Mouse (Mus musculus) neural tube, embryonic 11.5 days (tissue): Measurements from ENCODE around the gene Rxylt1. TPM values are rescaled to one million over a fixed set of nuclear protein-coding genes. Genes with fewer than 3 reads are reported as not detected.
A peak's percentile ranks its signal among the peaks of the same experiment; 100 is the strongest.

ENCODE experiments used
- ATAC-seq: fragments of 200-750 bp; cut with Nextera tagmentation; 2 replicates; pipeline ENCODE4 v1.8.0; 2017; ENCODE audit warnings: moderate number of reproducible peaks, mild to moderate bottlenecking, moderate TSS enrichment, moderate library complexity; ENCODE audit not compliant: insufficient read depth, low FRiP score, low TSS enrichment
- DNase-seq: peaks from one replicate; pipeline ENCODE4 v3.0.0-alpha.2; 2015; ENCODE audit warnings: low spot score
- H3K27ac ChIP-seq: fragments of 300-500 bp; sonication (generic); 2 replicates; pipeline ENCODE4 v1.5.1; 2014; ENCODE audit warnings: low read depth, mild to moderate bottlenecking, low read length
- H3K27me3 ChIP-seq: fragments of 300-500 bp; sonication (generic); 2 replicates; pipeline ENCODE4 v1.6.1; 2014; ENCODE audit warnings: mild to moderate bottlenecking, low read length, mixed read lengths; ENCODE audit not compliant: control insufficient read depth, insufficient read depth
- H3K36me3 ChIP-seq: fragments of 300-500 bp; sonication (generic); 2 replicates; pipeline ENCODE4 v1.6.1; 2014; ENCODE audit warnings: mild to moderate bottlenecking, low read length, moderate library complexity, mixed read lengths; ENCODE audit not compliant: control insufficient read depth, insufficient read depth
- H3K4me1 ChIP-seq: fragments of 300-500 bp; sonication (generic); 2 replicates; pipeline ENCODE4 v1.6.1; 2014; ENCODE audit warnings: low read length, mixed read lengths; ENCODE audit not compliant: control insufficient read depth, insufficient read depth
- H3K4me2 ChIP-seq: fragments of 300-500 bp; sonication (generic); 2 replicates; pipeline ENCODE4 v1.6.1; 2014; ENCODE audit warnings: low read depth, mild to moderate bottlenecking, moderate library complexity
- H3K4me3 ChIP-seq: fragments of 300-500 bp; sonication (generic); 2 replicates; pipeline ENCODE4 v1.5.1; 2014; ENCODE audit warnings: low read depth, low read length
- H3K9ac ChIP-seq: fragments of 300-500 bp; sonication (generic); 2 replicates; pipeline ENCODE4 v1.6.1; 2014; ENCODE audit warnings: mild to moderate bottlenecking, low read length
- H3K9me3 ChIP-seq: fragments of 300-500 bp; sonication (generic); 2 replicates; pipeline ENCODE4 v1.6.1; 2016; ENCODE audit warnings: low read length; ENCODE audit not compliant: control insufficient read depth
- WGBS: fragments of 180-500 bp; shearing (Covaris S2); extraction: QIAGEN DNeasy Blood & Tissue Kit; methylation state at CpG from one replicate; pipeline ENCODE4 v1.1.7; 2014; 5-methylcytosine and 5-hydroxymethylcytosine counted together
- polyA plus RNA-seq: library from polyadenylated mRNA; unstranded; fragments of >200 nt; fragmentation: Nextera tagmentation; extraction: Ambion mirVana; gene quantifications from 2 replicates; pipeline ENCODE4 v1.2.1, GENCODE M21; 2014

Gene Rxylt1
- polyA plus RNA-seq, 1 experiment from 2014 or later: 45.1 TPM

- Histone ChIP-seq H3K9ac (no peak overlapping the region), H3K4me2 (no peak overlapping the region), H3K36me3 (no peaks in the 10 kb centered on the region), H3K4me3 (no peak overlapping the region), H3K9me3 (no peaks in the 10 kb centered on the region), H3K27me3 (no peaks in the 10 kb centered on the region), H3K4me1 (no peaks in the 10 kb centered on the region), H3K27ac (no peak overlapping the region)
- no peak for DNase-seq
- WGBS: 89% methylated on average over 5 of the region's 5 CpGs
- no peak for ATAC-seq
These were observed 5.5 kb upstream of the Rxylt1 start for GRCm38 (mm10) chr10:122102675-122103074.

- DNase-seq (no peak), ATAC-seq (peak; percentile 82)
- WGBS: 1% methylated on average over 37 of the region's 48 CpGs
These were observed 650 bp downstream of the Rxylt1 start for GRCm38 (mm10) chr10:122096462-122096979.

GRCm38 (mm10) chr10:122090472-122090871 is 6.7 kb downstream of the Rxylt1 start:
- Histone ChIP-seq H3K27me3 (no peaks in the 10 kb centered on the region), H3K4me2 (no peak overlapping the region), H3K9ac (no peak overlapping the region), H3K4me3 (no peak overlapping the region), H3K27ac (no peak overlapping the region), H3K4me1 (no peaks in the 10 kb centered on the region), H3K36me3 (peaks cover 15% of the 10 kb centered on the region), H3K9me3 (0 out of 2 replicates have a peak, but pooled peaks cover 3% of the 10 kb centered on the region)
- DNase-seq: no peak
- ATAC-seq: no peak
- WGBS: 94% methylated on average over 1 of the region's 1 CpGs

More at GRCm38 (mm10) chr10:122096462-122096979, 650 bp downstream of the Rxylt1 start:
- Histone ChIP-seq H3K27ac (peak overlapping the region; percentile 87), H3K4me2 (peak overlapping the region; percentile 72), H3K9me3 (no peaks in the 10 kb centered on the region), H3K4me3 (peak overlapping the region; percentile 71), H3K9ac (peak overlapping the region; percentile 86), H3K27me3 (no peaks in the 10 kb centered on the region), H3K4me1 (peaks cover 4% of the 10 kb centered on the region; the same call in 1 of the 2 replicates), H3K36me3 (no peaks in the 10 kb centered on the region)

GRCm38 (mm10) chr10:122081352-122081751 is 15.8 kb downstream of the Rxylt1 start:
- 92% methylated on average over 1 of the region's 1 CpGs for WGBS
- Histone ChIP-seq H3K9ac (no peak overlapping the region), H3K9me3 (no peaks in the 10 kb centered on the region), H3K27me3 (no peaks in the 10 kb centered on the region), H3K4me1 (no peaks in the 10 kb centered on the region), H3K4me2 (no peak overlapping the region), H3K27ac (no peak overlapping the region), H3K4me3 (no peak overlapping the region), H3K36me3 (no peaks in the 10 kb centered on the region)
- no peak for ATAC-seq
- no peak for DNase-seq

GRCm38 (mm10) chr10:122069153-122069552 is 28.0 kb downstream of the Rxylt1 start:
- no peak for DNase-seq
- Histone ChIP-seq H3K9ac (no peak overlapping the region), H3K4me3 (no peak overlapping the region), H3K27ac (no peak overlapping the region), H3K4me2 (no peak overlapping the region), H3K27me3 (no peaks in the 10 kb centered on the region), H3K4me1 (no peaks in the 10 kb centered on the region), H3K36me3 (no peaks in the 10 kb centered on the region), H3K9me3 (no peaks in the 10 kb centered on the region)
- ATAC-seq: no peak

GRCm38 (mm10) chr10:122055826-122056225 is 41.3 kb downstream of the Rxylt1 start:
- Histone ChIP-seq H3K9ac (no peak overlapping the region), H3K27me3 (no peaks in the 10 kb centered on the region), H3K9me3 (no peaks in the 10 kb centered on the region), H3K4me1 (no peaks in the 10 kb centered on the region), H3K4me2 (no peak overlapping the region), H3K36me3 (no peaks in the 10 kb centered on the region), H3K27ac (no peak overlapping the region), H3K4me3 (no peak overlapping the region)
- 94% methylated on average over 6 of the region's 6 CpGs for WGBS
- DNase-seq: no peak
- no peak for ATAC-seq

- Histone ChIP-seq H3K27ac (no peak overlapping the region), H3K4me1 (no peaks in the 10 kb centered on the region), H3K9me3 (no peaks in the 10 kb centered on the region), H3K27me3 (no peaks in the 10 kb centered on the region), H3K4me2 (no peak overlapping the region), H3K36me3 (no peaks in the 10 kb centered on the region), H3K4me3 (no peak overlapping the region), H3K9ac (no peak overlapping the region)
- 17% methylated on average over 8 of the region's 8 CpGs for WGBS
- peak; percentile 78 for DNase-seq
- peak; percentile 77 for ATAC-seq
These were observed 42.6 kb downstream of the Rxylt1 start for GRCm38 (mm10) chr10:122054535-122054934.

- no peaks in the 10 kb centered on the region for H3K9me3 ChIP-seq
- no peak overlapping the region for H3K4me2 ChIP-seq
- H3K27ac ChIP-seq: no peak overlapping the region
- H3K4me1 ChIP-seq: no peaks in the 10 kb centered on the region
- no peaks in the 10 kb centered on the region for H3K36me3 ChIP-seq
- WGBS: 40% methylated on average over 6 of the region's 6 CpGs
- H3K27me3 ChIP-seq: no peaks in the 10 kb centered on the region
- peak; percentile 85 for DNase-seq
- no peak for ATAC-seq
- no peak overlapping the region for H3K4me3 ChIP-seq
- H3K9ac ChIP-seq: no peak overlapping the region
These were observed 45.3 kb downstream of the Rxylt1 start for GRCm38 (mm10) chr10:122051831-122052230.

GRCm38 (mm10) chr10:122047727-122048365 is 49.3 kb downstream of the Rxylt1 start:
- ATAC-seq (peak; percentile 73), DNase-seq (peak; percentile 91)
- H3K27me3 ChIP-seq: no peaks in the 10 kb centered on the region
- peak overlapping the region; percentile 89 for H3K9ac ChIP-seq
- H3K27ac ChIP-seq: peak overlapping the region; percentile 87
- WGBS: 19% methylated on average over 25 of the region's 44 CpGs
- no peaks in the 10 kb centered on the region; the same call in 1 of the 2 replicates for H3K4me1 ChIP-seq
- H3K4me3 ChIP-seq: peak overlapping the region; percentile 71
- peak overlapping the region; percentile 47 for H3K4me2 ChIP-seq
- no peaks in the 10 kb centered on the region for H3K9me3 ChIP-seq
- H3K36me3 ChIP-seq: no peaks in the 10 kb centered on the region
